In the genomic region with DNA sequence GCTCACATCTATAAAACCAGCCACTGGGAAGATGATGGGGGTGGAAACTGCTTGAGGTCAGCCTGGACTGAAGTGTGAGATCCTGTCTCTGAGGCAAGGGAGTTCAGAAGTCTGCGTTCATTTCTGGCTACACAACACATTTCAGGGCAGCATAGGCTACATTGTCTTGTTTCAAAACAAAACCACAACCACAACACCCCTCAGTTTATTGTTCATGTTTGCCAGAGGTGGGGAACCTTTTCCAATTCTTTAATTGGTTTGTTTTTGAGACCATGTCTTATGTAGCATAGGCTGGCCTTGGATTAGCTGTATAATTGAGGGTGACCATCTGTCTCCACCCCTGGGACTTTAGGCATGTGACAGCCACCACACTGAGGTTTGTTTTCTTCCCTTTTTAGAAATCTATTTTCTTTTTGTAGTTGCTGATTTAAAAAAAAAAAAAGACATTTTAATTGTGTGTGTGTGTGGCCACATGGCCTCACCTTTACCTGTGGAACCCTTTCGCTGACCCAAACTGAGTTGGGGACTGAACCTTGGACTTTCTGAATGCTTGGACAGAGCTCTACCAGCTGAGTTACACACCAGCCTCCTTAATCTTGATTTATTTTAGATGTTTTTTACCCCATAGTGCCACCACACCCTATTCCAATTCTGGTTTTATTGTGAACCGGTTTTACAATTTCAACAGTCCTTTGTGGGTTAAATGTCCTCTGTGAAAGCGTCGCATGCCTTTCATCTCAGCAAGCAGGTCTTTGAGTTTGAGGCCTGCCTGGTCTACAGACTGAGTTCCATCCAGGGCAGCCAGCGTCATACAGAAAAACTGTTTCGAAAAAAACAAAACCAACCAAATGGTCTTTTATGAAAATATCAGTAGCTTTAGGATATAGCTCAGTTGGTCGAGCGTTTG, we compare ENCODE assay signal across 7 mouse cellular contexts. TPM values are rescaled to one million over a fixed set of nuclear protein-coding genes. Genes with fewer than 3 reads are reported as not detected.
A peak's percentile ranks its signal among the peaks of the same experiment; 100 is the strongest.
DNase-seq lines count a peak whose midpoint lies in the region; ATAC-seq lines count a peak whose summit lies in the region.

No protein-coding gene starts in this region.

- DNase-seq in c-Kit-positive CD71-positive TER-119-positive erythroid progenitor cells, embryonic 14.5 days (ENCODE audit: low spot score), result no peak
- DNase-seq in left cerebral cortex, adult 11 months (ENCODE audit: low spot score), result no peak

- H3K9me3 ChIP-seq in megakaryocyte, embryonic 14.5 days, result no peaks in the 10 kb centered on the region
- no peaks in the 10 kb centered on the region for H3K9me3 ChIP-seq in forebrain, embryonic 12.5 days
- H3K9me3 ChIP-seq in limb, embryonic 15.5 days, result no peaks in the 10 kb centered on the region
- no peaks in the 10 kb centered on the region for H3K9me3 ChIP-seq in stomach, embryonic 16.5 days (replicated peaks; ENCODE audit: control insufficient read depth, low read length)

- peak overlapping the region; percentile 82 for H3K27ac ChIP-seq in forebrain, embryonic 12.5 days
- peak overlapping the region; percentile 82 for H3K27ac ChIP-seq in limb, embryonic 15.5 days
- peak overlapping the region; percentile 97 for H3K27ac ChIP-seq in stomach, embryonic 16.5 days (ENCODE audit: low read length)

- WGBS in forebrain, embryonic 12.5 days, result 89% methylated on average over 9 of the region's 9 CpGs
- 74% methylated on average over 9 of the region's 9 CpGs for WGBS in limb, embryonic 15.5 days
- 73% methylated on average over 9 of the region's 9 CpGs for WGBS in stomach, embryonic 16.5 days

- H3K4me2 ChIP-seq in forebrain, embryonic 12.5 days, result peak overlapping the region; percentile 51
- peak overlapping the region; percentile 47 for H3K4me2 ChIP-seq in limb, embryonic 15.5 days
- peak overlapping the region; percentile 61 for H3K4me2 ChIP-seq in stomach, embryonic 16.5 days (ENCODE audit: low read depth, low read length)

- no peak overlapping the region for H3K9ac ChIP-seq in forebrain, embryonic 12.5 days
- H3K9ac ChIP-seq in limb, embryonic 15.5 days, result no peak overlapping the region
- H3K9ac ChIP-seq in stomach, embryonic 16.5 days (ENCODE audit: low read length), result peak overlapping the region; percentile 72

- peaks cover 14% of the 10 kb centered on the region for H3K36me3 ChIP-seq in megakaryocyte, embryonic 14.5 days (replicated peaks; ENCODE audit: low read length)
- H3K36me3 ChIP-seq in forebrain, embryonic 12.5 days (replicated peaks), result no peaks in the 10 kb centered on the region
- no peaks in the 10 kb centered on the region for H3K36me3 ChIP-seq in limb, embryonic 15.5 days
- H3K36me3 ChIP-seq in stomach, embryonic 16.5 days (ENCODE audit: control insufficient read depth, insufficient read depth, low read length), result peaks cover 3% of the 10 kb centered on the region; the same call in 1 of the 2 replicates

- peak overlapping the region; percentile 89 for H3K4me3 ChIP-seq in megakaryocyte, embryonic 14.5 days (replicated peaks)
- H3K4me3 ChIP-seq in forebrain, embryonic 12.5 days (replicated peaks), result no peak overlapping the region
- H3K4me3 ChIP-seq in limb, embryonic 15.5 days, result peak overlapping the region; percentile 37; the same call in 1 of the 2 replicates
- no peak overlapping the region for H3K4me3 ChIP-seq in stomach, embryonic 16.5 days (replicated peaks; ENCODE audit: low read length)

- no peaks in the 10 kb centered on the region for H3K27me3 ChIP-seq in megakaryocyte, embryonic 14.5 days (replicated peaks)
- no peaks in the 10 kb centered on the region for H3K27me3 ChIP-seq in forebrain, embryonic 12.5 days
- no peaks in the 10 kb centered on the region for H3K27me3 ChIP-seq in limb, embryonic 15.5 days
- H3K27me3 ChIP-seq in stomach, embryonic 16.5 days (ENCODE audit: control insufficient read depth, insufficient read depth, low read length), result no peaks in the 10 kb centered on the region

- peaks cover 88% of the 10 kb centered on the region for H3K4me1 ChIP-seq in megakaryocyte, embryonic 14.5 days
- peaks cover 7% of the 10 kb centered on the region for H3K4me1 ChIP-seq in forebrain, embryonic 12.5 days
- peaks cover 14% of the 10 kb centered on the region for H3K4me1 ChIP-seq in limb, embryonic 15.5 days
- H3K4me1 ChIP-seq in stomach, embryonic 16.5 days (ENCODE audit: control insufficient read depth, insufficient read depth, low read length), result peaks cover 19% of the 10 kb centered on the region

- ATAC-seq in megakaryocyte, adult 5-6 weeks (ENCODE audit: poor library complexity, severe bottlenecking), result no peak
- ATAC-seq in forebrain, embryonic 12.5 days (ENCODE audit: low FRiP score), result no peak
- ATAC-seq in limb, embryonic 15.5 days (ENCODE audit: insufficient number of reproducible peaks, low FRiP score, low TSS enrichment, low read depth), result no peak
- no peak for ATAC-seq in stomach, embryonic 16.5 days (ENCODE audit: insufficient read depth, low FRiP score)

RNA-seq across cellular contexts. Expression of a gene that starts 17.8 kb away (rescaled TPM):
- polyA plus RNA-seq in megakaryocyte, embryonic 14.5 days (2012; ENCODE audit: insufficient read depth, low replicate concordance), result 5.0 and 13.7 TPM in 2 replicates
- total RNA-seq in megakaryocyte, adult 5-6 weeks (2015), result 17.1 and 19.9 TPM in 2 replicates
- total RNA-seq in megakaryocyte, adult 5-6 weeks (2017), result 6.0 and 7.4 TPM in 2 replicates
- polyA plus RNA-seq in forebrain, embryonic 12.5 days (2016; fragmentation: Nextera tagmentation; extraction: Ambion mirVana), result 1.1 and 1.7 TPM in 2 replicates
- 2.0 and 2.1 TPM in 2 replicates for polyA plus RNA-seq in limb, embryonic 15.5 days (2015; fragmentation: Nextera tagmentation; extraction: Ambion mirVana)
- 1.4 and 2.9 TPM in 2 replicates for polyA plus RNA-seq in stomach, embryonic 16.5 days (2015; fragmentation: Nextera tagmentation; extraction: Ambion mirVana)

RNA-seq across cellular contexts. Expression of a gene that starts 22.1 kb away (rescaled TPM):
- polyA plus RNA-seq in megakaryocyte, embryonic 14.5 days (2012; ENCODE audit: insufficient read depth, low replicate concordance), result 121 and 148 TPM in 2 replicates
- total RNA-seq in megakaryocyte, adult 5-6 weeks (2015), result 124 and 141 TPM in 2 replicates
- 72.4 and 88.1 TPM in 2 replicates for total RNA-seq in megakaryocyte, adult 5-6 weeks (2017)
- 410 and 460 TPM in 2 replicates for polyA plus RNA-seq in forebrain, embryonic 12.5 days (2016; fragmentation: Nextera tagmentation; extraction: Ambion mirVana)
- polyA plus RNA-seq in limb, embryonic 15.5 days (2015; fragmentation: Nextera tagmentation; extraction: Ambion mirVana), result 162 and 168 TPM in 2 replicates
- polyA plus RNA-seq in stomach, embryonic 16.5 days (2015; fragmentation: Nextera tagmentation; extraction: Ambion mirVana), result 195 and 199 TPM in 2 replicates

RNA-seq across cellular contexts. Expression of a gene that starts 23.3 kb away (rescaled TPM):
- polyA plus RNA-seq in megakaryocyte, embryonic 14.5 days (2012; ENCODE audit: insufficient read depth, low replicate concordance), result not detected in 2 replicates
- total RNA-seq in megakaryocyte, adult 5-6 weeks (2015), result 0.20 TPM in 1 of 2 replicates, not detected in the other
- not detected in 2 replicates for total RNA-seq in megakaryocyte, adult 5-6 weeks (2017)
- 0.28 TPM in 1 of 2 replicates, not detected in the other for polyA plus RNA-seq in forebrain, embryonic 12.5 days (2016; fragmentation: Nextera tagmentation; extraction: Ambion mirVana)
- polyA plus RNA-seq in limb, embryonic 15.5 days (2015; fragmentation: Nextera tagmentation; extraction: Ambion mirVana), result 0.17 and 0.44 TPM in 2 replicates
- 1.8 and 2.0 TPM in 2 replicates for polyA plus RNA-seq in stomach, embryonic 16.5 days (2015; fragmentation: Nextera tagmentation; extraction: Ambion mirVana)

RNA-seq across cellular contexts. Expression of a gene that starts 38.0 kb away (rescaled TPM):
- 23.7 and 30.1 TPM in 2 replicates for polyA plus RNA-seq in megakaryocyte, embryonic 14.5 days (2012; ENCODE audit: insufficient read depth, low replicate concordance)
- total RNA-seq in megakaryocyte, adult 5-6 weeks (2015), result 26.3 and 30.3 TPM in 2 replicates
- total RNA-seq in megakaryocyte, adult 5-6 weeks (2017), result 10.9 and 12.4 TPM in 2 replicates
- polyA plus RNA-seq in forebrain, embryonic 12.5 days (2016; fragmentation: Nextera tagmentation; extraction: Ambion mirVana), result 29.7 and 32.9 TPM in 2 replicates
- 35.5 and 36.2 TPM in 2 replicates for polyA plus RNA-seq in limb, embryonic 15.5 days (2015; fragmentation: Nextera tagmentation; extraction: Ambion mirVana)
- 23.7 and 24.5 TPM in 2 replicates for polyA plus RNA-seq in stomach, embryonic 16.5 days (2015; fragmentation: Nextera tagmentation; extraction: Ambion mirVana)

Comparison
In these comparisons a context has a peak if more than half of its experiments do, and no peak if none do; other contexts are left out.
1. H3K4me3 ChIP-seq: peak in megakaryocyte, embryonic 14.5 days (single experiment) and limb, embryonic 15.5 days (single experiment); none in forebrain, embryonic 12.5 days (single experiment) and stomach, embryonic 16.5 days (single experiment).
2. Peak in every context shown above with its lines, with median percentiles within 50 percentile points of each other: H3K27ac ChIP-seq and H3K4me2 ChIP-seq.